Mouse (Mus musculus): ENCODE measurements around the gene Zfp286. TPM values are rescaled to one million over a fixed set of nuclear protein-coding genes. Genes with fewer than 3 reads are reported as not detected.

The Zfp286 gene
- polyA plus RNA-seq, 1 experiment from 2014 or later: 27.1 TPM

Other genes starting within 250 kb of the Zfp286 start
- gene Ubb, start 238.3 kb downstream of the Zfp286 start, polyA plus RNA-seq (2014; fragmentation: Nextera tagmentation; extraction: Ambion mirVana): 4,396 and 4,426 TPM in 2 replicates
- gene Trpv2, start 215.0 kb downstream of the Zfp286 start, polyA plus RNA-seq (2014; fragmentation: Nextera tagmentation; extraction: Ambion mirVana): 22.6 and 28.2 TPM in 2 replicates
- 10.5 and 12.6 TPM in 2 replicates for gene Lrrc75a, start 140.9 kb downstream of the Zfp286 start, polyA plus RNA-seq (2014; fragmentation: Nextera tagmentation; extraction: Ambion mirVana)
- 21.0 and 33.4 TPM in 2 replicates for gene Mmgt2, start 140.8 kb downstream of the Zfp286 start, polyA plus RNA-seq (2014; fragmentation: Nextera tagmentation; extraction: Ambion mirVana)
- gene Zfp287, start 57.6 kb downstream of the Zfp286 start, polyA plus RNA-seq (2014; fragmentation: Nextera tagmentation; extraction: Ambion mirVana): 18.5 and 19.4 TPM in 2 replicates
- not detected in 2 replicates for gene Gm10428, start 36.4 kb downstream of the Zfp286 start, polyA plus RNA-seq (2014; fragmentation: Nextera tagmentation; extraction: Ambion mirVana)
- 7.7 and 8.8 TPM in 2 replicates for gene Trim16, start 30.8 kb upstream of the Zfp286 start, polyA plus RNA-seq (2014; fragmentation: Nextera tagmentation; extraction: Ambion mirVana)
- 0.25 and 0.61 TPM in 2 replicates for gene Fbxw10, start 57.6 kb upstream of the Zfp286 start, polyA plus RNA-seq (2014; fragmentation: Nextera tagmentation; extraction: Ambion mirVana)
- gene Tvp23b, start 90.0 kb upstream of the Zfp286 start, polyA plus RNA-seq (2014; fragmentation: Nextera tagmentation; extraction: Ambion mirVana): 52.8 and 58.9 TPM in 2 replicates
- gene Cdrt4, start 161.7 kb upstream of the Zfp286 start, polyA plus RNA-seq (2014; fragmentation: Nextera tagmentation; extraction: Ambion mirVana): not detected in 2 replicates

Data from hindbrain, embryonic 14.5 days (tissue).